Mouse (Mus musculus) fat pad, adult 2 months (tissue): ENCODE measurements around the gene Slc26a10.
"Not testable (repeated sequence)": the region's sequence is repeated elsewhere in the genome, so short reads cannot be mapped to it uniquely, and the experiment has no call there.

Source experiments
- DNase-seq: peaks from one replicate; pipeline ENCODE4 v3.0.0-alpha.2; 2011; ENCODE audit warnings: low read depth, low spot score; ENCODE audit errors: extremely low read depth

Slc26a10 gene

GRCm38 (mm10) chr10:127199068-127199467, 18.6 kb upstream of the Slc26a10 start:
- DNase-seq, result no peak

GRCm38 (mm10) chr10:127198492-127198891, 18.0 kb upstream of the Slc26a10 start:
- no peak for DNase-seq

GRCm38 (mm10) chr10:127197505-127198110, 17.2 kb upstream of the Slc26a10 start:
- no peak for DNase-seq

GRCm38 (mm10) chr10:127197104-127197503, 16.7 kb upstream of the Slc26a10 start:
- no peak for DNase-seq

- DNase-seq, result no peak
Measured at GRCm38 (mm10) chr10:127196392-127196791, 15.9 kb upstream of the Slc26a10 start.

GRCm38 (mm10) chr10:127195328-127196129, 15.1 kb upstream of the Slc26a10 start, which contains the start of gene Dtx3:
TSS of gene Dtx3 (minus strand) at chr10:127195728.
- no peak for DNase-seq

- DNase-seq, result no peak
Measured at GRCm38 (mm10) chr10:127194428-127195327, 14.2 kb upstream of the Slc26a10 start.

GRCm38 (mm10) chr10:127193011-127193410, 12.6 kb upstream of the Slc26a10 start:
- no peak for DNase-seq

GRCm38 (mm10) chr10:127192057-127192328, 11.5 kb upstream of the Slc26a10 start:
- DNase-seq, result not testable (repeated sequence)

- no peak for DNase-seq
Measured at GRCm38 (mm10) chr10:127191191-127192056, 11.0 kb upstream of the Slc26a10 start.

GRCm38 (mm10) chr10:127190398-127191190, 10.1 kb upstream of the Slc26a10 start:
- DNase-seq, result no peak

GRCm38 (mm10) chr10:127189651-127190381, 9.4 kb upstream of the Slc26a10 start, which contains the start of gene Arhgef25:
TSS of gene Arhgef25 (minus strand) at chr10:127190083.
- DNase-seq, result no peak

GRCm38 (mm10) chr10:127189116-127189650, 8.7 kb upstream of the Slc26a10 start:
- DNase-seq, result no peak

GRCm38 (mm10) chr10:127188465-127189115, 8.1 kb upstream of the Slc26a10 start:
- no peak for DNase-seq

GRCm38 (mm10) chr10:127188079-127188453, 7.6 kb upstream of the Slc26a10 start:
- no peak for DNase-seq

GRCm38 (mm10) chr10:127187371-127188078, 7.1 kb upstream of the Slc26a10 start:
- DNase-seq, result no peak

GRCm38 (mm10) chr10:127186451-127186850, 6.0 kb upstream of the Slc26a10 start:
- DNase-seq, result no peak

- no peak for DNase-seq
Measured at GRCm38 (mm10) chr10:127185506-127185905, 5.1 kb upstream of the Slc26a10 start.
